Mouse (Mus musculus) embryo, embryonic 10.5 days (tissue): Measurements from ENCODE around the gene Flot1.

Experiments
- DNase-seq: peaks from one replicate; pipeline ENCODE4 v3.0.0-alpha.2; 2015; ENCODE audit warnings: low spot score

Gene Flot1

GRCm38 (mm10) chr17:35812307-35812706 is 10.7 kb upstream of the Flot1 start:
- DNase-seq, result no peak

- DNase-seq, result no peak
Observed at GRCm38 (mm10) chr17:35812736-35813135, 10.3 kb upstream of the Flot1 start.

GRCm38 (mm10) chr17:35813245-35813647 is 9.8 kb upstream of the Flot1 start:
- DNase-seq, result no peak

- DNase-seq, result no peak
Observed at GRCm38 (mm10) chr17:35813653-35814052, 9.4 kb upstream of the Flot1 start.

GRCm38 (mm10) chr17:35814678-35815077 is 8.4 kb upstream of the Flot1 start:
- DNase-seq, result no peak

- no peak for DNase-seq
Observed at GRCm38 (mm10) chr17:35815836-35816235, 7.2 kb upstream of the Flot1 start.

- DNase-seq, result no peak
Observed at GRCm38 (mm10) chr17:35816686-35817085, 6.3 kb upstream of the Flot1 start.

GRCm38 (mm10) chr17:35817226-35817625 is 5.8 kb upstream of the Flot1 start:
- peak; percentile 58 for DNase-seq

GRCm38 (mm10) chr17:35820111-35820510 is 2.9 kb upstream of the Flot1 start:
- no peak for DNase-seq

GRCm38 (mm10) chr17:35821439-35822430 is 1.3 kb upstream of the Flot1 start, which contains the start of gene Ier3:
Ier3 (plus strand) TSS chr17:35821684.
- DNase-seq, result peak; percentile 85

GRCm38 (mm10) chr17:35822564-35822963 is 466 bp upstream of the Flot1 start:
- no peak for DNase-seq

- DNase-seq, result no peak
Observed at GRCm38 (mm10) chr17:35824402-35824801, 1.4 kb downstream of the Flot1 start.

GRCm38 (mm10) chr17:35825109-35825850 is 2.2 kb downstream of the Flot1 start:
- DNase-seq, result no peak

- peak; percentile 86 for DNase-seq
Observed at GRCm38 (mm10) chr17:35829737-35830136, 6.7 kb downstream of the Flot1 start.

GRCm38 (mm10) chr17:35832400-35833238 is 9.6 kb downstream of the Flot1 start:
- no peak for DNase-seq

GRCm38 (mm10) chr17:35833239-35833751 is 10.3 kb downstream of the Flot1 start:
- no peak for DNase-seq

- DNase-seq, result no peak
Observed at GRCm38 (mm10) chr17:35833894-35834293, 10.9 kb downstream of the Flot1 start.

GRCm38 (mm10) chr17:35834696-35835422 is 11.8 kb downstream of the Flot1 start:
- no peak for DNase-seq

- DNase-seq, result no peak
Observed at GRCm38 (mm10) chr17:35835424-35836140, 12.6 kb downstream of the Flot1 start.
